Mouse (Mus musculus) olfactory bulb, adult 2 months (tissue): ENCODE data around the gene 1700010B08Rik. TPM values are rescaled to one million over a fixed set of nuclear protein-coding genes. Genes with fewer than 3 reads are reported as not detected.
A peak's percentile ranks its signal among the peaks of the same experiment; 100 is the strongest.

ENCODE experiments used
- H3K27ac ChIP-seq: fragments of 200-500 bp; 2 replicates; pipeline ENCODE4 v1.5.1; 2012; ENCODE audit warnings: low read depth, low read length; ENCODE audit not compliant: insufficient read depth
- H3K4me1 ChIP-seq: fragments of 200-500 bp; 2 replicates; pipeline ENCODE4 v1.6.1; 2012; ENCODE audit warnings: low read length; ENCODE audit not compliant: control insufficient read depth, insufficient read depth
- H3K4me3 ChIP-seq: fragments of 200-500 bp; 2 replicates; pipeline ENCODE4 v1.5.1; 2012; ENCODE audit warnings: mild to moderate bottlenecking, low read depth, low read length, moderate library complexity; ENCODE audit not compliant: insufficient read depth
- CTCF ChIP-seq: fragments of 200-500 bp; IDR thresholded peaks from 2 replicates; pipeline ENCODE4 v1.5.1; 2012; ENCODE audit warnings: low read depth, mild to moderate bottlenecking, low read length, moderate library complexity; ENCODE audit not compliant: insufficient read depth
- POLR2A ChIP-seq: fragments of 200-500 bp; IDR thresholded peaks from 2 replicates; pipeline ENCODE4 v1.6.1; 2012; ENCODE audit warnings: mild to moderate bottlenecking, low read depth, low read length, moderate library complexity; ENCODE audit not compliant: insufficient read depth
- WGBS: fragments of 180-500 bp; shearing (Covaris S2); methylation state at CpG from one replicate; pipeline ENCODE4 v1.1.7; 2018; 5-methylcytosine and 5-hydroxymethylcytosine counted together
- polyA plus RNA-seq: library from polyadenylated mRNA; stranded (reverse); fragments of >200 nt; gene quantifications from 2 replicates; pipeline ENCODE4 v1.2.4, GENCODE M21; 2012; ENCODE audit warnings: low replicate concordance; ENCODE audit not compliant: missing spikeins, insufficient read depth, insufficient read length

The 1700010B08Rik gene
- polyA plus RNA-seq, 1 experiment, result not detected

DNA sequence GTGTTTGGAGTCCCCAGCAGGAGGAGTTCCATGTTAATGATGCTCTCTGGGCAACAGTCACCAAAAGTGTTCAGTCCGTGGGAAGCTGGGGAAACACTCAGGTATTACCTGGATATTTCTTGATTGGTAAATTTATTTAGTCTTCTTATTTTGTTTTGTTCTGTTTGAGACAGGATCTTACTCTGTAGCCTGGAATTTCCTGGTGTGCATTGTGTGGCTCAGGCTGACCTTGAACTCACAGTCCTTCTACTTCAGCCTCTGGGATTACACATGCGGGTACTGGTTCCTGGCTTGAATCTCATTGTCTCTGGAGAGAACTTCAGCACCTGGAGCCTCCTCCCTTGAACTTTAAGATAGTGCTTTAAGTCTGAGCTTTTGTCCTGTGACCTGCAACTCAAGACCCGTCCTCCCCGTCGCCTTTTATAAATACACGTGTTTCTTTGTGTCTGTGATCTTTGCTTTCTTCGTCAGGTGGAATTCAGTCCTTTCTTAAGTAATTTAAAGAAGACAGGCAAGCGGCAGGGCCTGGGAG is 38.5 kb downstream of the 1700010B08Rik start:
- no peak overlapping the region for H3K4me3 ChIP-seq
- WGBS, result 91% methylated on average over 8 of the region's 8 CpGs
- TF ChIP-seq CTCF (no peak), POLR2A (no peak)
- H3K27ac ChIP-seq, result no peak overlapping the region
- peaks cover 4% of the 10 kb centered on the region; the same call in 1 of the 2 replicates for H3K4me1 ChIP-seq

DNA sequence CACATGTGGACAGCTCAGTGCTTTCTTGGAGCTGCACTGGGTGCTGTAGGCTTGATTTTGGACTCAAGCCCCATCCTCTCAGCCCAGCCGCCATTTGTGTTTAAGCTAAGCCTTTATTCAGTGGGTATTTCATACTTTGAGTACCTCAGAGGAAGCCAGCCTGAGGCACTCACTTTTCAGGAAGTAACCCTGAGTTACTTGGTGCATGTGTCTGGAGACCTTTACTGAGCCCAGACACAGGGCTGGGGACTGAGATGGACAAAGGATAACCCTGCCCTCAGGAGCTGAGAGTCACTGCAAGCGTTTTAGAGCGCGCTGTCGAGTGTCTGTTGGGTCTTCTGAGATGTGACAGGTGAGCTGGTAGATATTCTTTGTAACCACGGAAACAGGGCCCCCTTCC is 41.4 kb downstream of the 1700010B08Rik start:
- TF ChIP-seq POLR2A (no peak), CTCF (no peak)
- H3K4me3 ChIP-seq, result no peak overlapping the region
- 0 out of 2 replicates have a peak, but pooled peaks cover 2% of the 10 kb centered on the region for H3K4me1 ChIP-seq
- WGBS, result 94% methylated on average over 6 of the region's 6 CpGs
- no peak overlapping the region for H3K27ac ChIP-seq

DNA sequence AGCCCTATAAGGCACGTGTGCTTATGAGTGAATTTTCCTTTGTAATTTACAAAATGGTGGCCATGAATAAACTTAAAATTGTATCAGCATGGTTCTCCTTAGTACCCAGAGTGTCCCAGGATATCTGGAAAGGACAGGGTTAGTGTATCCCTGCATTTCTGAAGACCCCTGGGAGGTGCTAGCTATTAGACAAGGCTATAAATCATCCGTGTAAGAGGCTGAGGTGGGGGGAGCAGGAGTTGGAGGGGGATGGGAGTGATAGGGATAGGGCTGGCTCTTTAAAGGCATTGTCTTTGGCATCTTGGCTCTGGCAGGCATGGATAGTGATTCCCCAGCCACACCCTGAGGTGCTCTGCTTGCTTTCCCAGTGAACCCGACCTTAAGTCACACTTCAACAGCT is 45.4 kb downstream of the 1700010B08Rik start:
- Histone ChIP-seq H3K4me1 (peaks cover 14% of the 10 kb centered on the region), H3K27ac (no peak overlapping the region), H3K4me3 (no peak overlapping the region)
- TF ChIP-seq CTCF (no peak), POLR2A (no peak)
- 69% methylated on average over 3 of the region's 3 CpGs for WGBS

DNA sequence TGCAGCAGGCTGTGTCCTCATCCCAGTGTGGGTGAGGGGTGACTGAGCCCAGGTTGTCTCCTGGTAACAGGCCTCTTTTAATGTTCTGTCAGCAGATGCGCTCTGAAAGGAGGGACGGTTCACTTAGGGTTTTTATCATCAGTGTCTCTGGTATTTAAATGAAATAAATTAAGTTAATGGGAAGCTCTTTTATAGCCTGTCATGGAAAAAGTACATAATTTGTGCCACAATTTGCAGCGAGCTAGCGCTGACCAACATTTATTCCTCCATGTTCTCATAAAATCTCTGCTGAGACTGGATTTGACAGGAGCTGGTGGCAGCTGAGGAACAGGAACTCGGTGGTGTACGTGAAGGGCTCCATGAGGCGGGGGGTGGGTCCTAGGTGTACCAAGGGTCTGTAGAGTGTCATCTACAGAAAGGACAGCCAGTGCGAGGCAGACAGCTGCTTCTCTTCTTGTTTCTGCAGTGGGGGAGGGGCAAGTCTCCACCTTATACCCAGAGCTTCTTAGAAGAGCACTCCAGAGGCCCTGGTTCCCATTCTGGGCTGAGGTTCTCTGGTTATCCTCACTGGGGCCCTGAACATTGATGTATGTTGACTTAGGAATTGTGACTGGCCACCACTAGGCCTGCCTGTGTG is 48.9 kb downstream of the 1700010B08Rik start:
- 92% methylated on average over 8 of the region's 8 CpGs for WGBS
- peaks cover 38% of the 10 kb centered on the region for H3K4me1 ChIP-seq
- H3K27ac ChIP-seq, result no peak overlapping the region
- TF ChIP-seq CTCF, result no peak
- no peak for TF ChIP-seq POLR2A
- no peak overlapping the region for H3K4me3 ChIP-seq

DNA sequence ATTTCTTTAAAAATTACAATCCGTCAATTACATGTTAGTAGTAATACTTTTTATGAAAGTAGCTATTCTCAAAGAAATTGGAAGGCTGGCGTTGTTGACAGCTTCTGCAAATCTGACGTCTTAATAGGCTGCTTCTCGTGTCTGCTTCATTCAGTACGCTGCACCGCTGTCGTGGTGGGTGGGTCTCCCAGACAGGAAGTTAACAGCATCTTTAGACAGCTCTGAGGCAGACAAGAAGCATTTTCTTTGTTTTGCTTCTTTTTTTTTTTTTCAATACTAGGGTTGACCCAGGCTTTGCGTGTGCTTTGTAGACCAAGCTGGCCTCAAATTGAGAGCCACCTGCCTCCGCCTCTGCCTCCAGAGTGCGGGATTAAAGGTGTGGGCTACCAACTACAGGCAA is 50.0 kb downstream of the 1700010B08Rik start:
- TF ChIP-seq POLR2A, result no peak
- no peak for TF ChIP-seq CTCF
- Histone ChIP-seq H3K4me1 (peaks cover 41% of the 10 kb centered on the region), H3K4me3 (no peak overlapping the region), H3K27ac (0 out of 2 replicates have a peak overlapping the region, but pooled peaks have one; percentile 43)
- WGBS, result 45% methylated on average over 10 of the region's 10 CpGs

DNA sequence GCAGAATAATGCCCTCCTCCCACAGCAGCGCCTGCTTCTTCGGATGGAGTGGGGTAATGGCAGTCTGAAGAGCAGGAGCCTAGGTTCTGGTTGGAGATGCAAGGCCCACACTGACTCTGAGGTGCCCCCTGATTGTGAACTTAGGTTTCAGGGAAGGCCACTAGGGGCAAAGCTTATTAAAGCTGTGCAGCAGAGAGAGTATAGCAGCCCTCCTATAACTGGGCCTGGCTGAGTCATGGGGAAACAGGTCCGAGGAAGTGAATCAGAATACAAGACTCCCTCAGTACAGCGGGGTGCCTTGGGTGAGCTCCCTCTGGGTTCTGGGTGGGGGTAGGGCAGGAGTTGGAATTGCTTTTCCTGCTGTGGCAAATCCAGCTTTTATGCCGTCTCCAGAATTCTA is 51.4 kb downstream of the 1700010B08Rik start:
- Histone ChIP-seq H3K4me3 (no peak overlapping the region), H3K27ac (no peak overlapping the region), H3K4me1 (peaks cover 39% of the 10 kb centered on the region)
- TF ChIP-seq CTCF, result no peak
- TF ChIP-seq POLR2A, result no peak
- 49% methylated on average over 5 of the region's 5 CpGs for WGBS

Other genes with a start within 250 kb of the 1700010B08Rik start
- gene 1700021F07Rik, start 196.8 kb upstream of the 1700010B08Rik start, polyA plus RNA-seq, result not detected in 2 replicates
- gene Ankrd60, start 141.1 kb upstream of the 1700010B08Rik start, polyA plus RNA-seq, result not detected in 2 replicates
- not detected in 2 replicates for gene Rab22a, start 59.7 kb upstream of the 1700010B08Rik start, polyA plus RNA-seq
- gene Vapb, start 18.1 kb downstream of the 1700010B08Rik start, polyA plus RNA-seq, result not detected in 2 replicates